Mouse (Mus musculus) gastrocnemius, postnatal 10 days (tissue): Measurements from ENCODE around the gene Eif5a. TPM values are rescaled to one million over a fixed set of nuclear protein-coding genes. Genes with fewer than 3 reads are reported as not detected.

Experiments
- DNase-seq: peaks from one replicate; pipeline ENCODE4 v3.0.0; 2021; ENCODE audit warnings: mixed read lengths
- total RNA-seq, 2 experiments: library from RNA; stranded (reverse); gene quantifications; 2 replicates each; pipeline ENCODE4 v1.2.3; 2021

Gene Eif5a
- total RNA-seq, 2 experiments from 2014 or later = 600 to 663 TPM

- DNase-seq = peak; percentile 8
Measured at GRCm38 (mm10) chr11:69902972-69903371, 18.8 kb downstream of the Eif5a start.

- no peak for DNase-seq
Measured at GRCm38 (mm10) chr11:69901993-69902392, 19.8 kb downstream of the Eif5a start.

- DNase-seq = peak; percentile 90
Measured at GRCm38 (mm10) chr11:69901406-69901846, 20.3 kb downstream of the Eif5a start.

DNA sequence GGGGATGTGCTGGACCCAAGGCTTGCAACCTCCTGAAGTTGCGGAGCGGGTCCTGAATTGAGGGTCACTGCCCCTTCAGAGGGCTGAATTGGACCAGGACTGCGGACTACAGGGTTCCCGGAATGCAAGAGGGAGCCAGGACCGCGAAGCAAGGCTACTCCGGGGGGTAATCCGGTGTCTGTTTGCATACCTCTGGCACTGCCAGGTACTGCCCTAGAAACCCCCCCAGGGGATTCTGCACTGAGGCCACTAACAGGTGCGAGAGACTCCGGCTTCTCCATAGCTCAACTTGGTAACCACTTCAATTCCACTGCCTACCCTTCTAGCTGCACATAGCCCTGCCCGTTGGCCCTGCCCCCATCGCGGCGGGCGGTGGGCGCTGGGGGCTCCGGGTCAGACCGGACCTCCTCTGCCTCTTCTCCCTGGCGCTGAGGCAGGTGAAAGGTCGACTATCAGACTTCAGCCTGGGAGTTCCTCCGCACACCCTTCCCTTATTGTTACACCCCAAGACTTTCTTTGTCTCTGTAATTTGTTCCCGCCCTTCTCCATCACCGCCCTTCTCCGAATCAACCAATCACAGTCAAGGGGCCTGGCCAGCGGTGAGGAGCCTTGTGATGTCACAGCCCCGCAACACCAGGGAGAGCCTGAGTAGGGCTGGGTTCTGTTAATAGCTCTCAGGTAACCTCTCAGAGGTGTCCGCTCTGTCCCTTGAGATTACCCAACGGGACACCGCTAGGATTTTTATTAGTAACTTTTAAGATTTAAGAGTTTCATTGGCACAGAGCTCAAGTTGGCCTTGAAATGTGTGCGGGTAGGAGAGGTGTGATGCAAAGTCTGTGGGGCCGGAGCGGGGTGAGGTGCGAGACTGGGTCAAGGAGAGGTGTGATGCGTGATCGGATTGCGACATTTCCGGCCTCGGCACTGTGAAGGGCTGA lies 21.0 kb downstream of the Eif5a start, which contains the start of the genes 2810408A11Rik and Neurl4:
2810408A11Rik (minus strand) TSS at position 517 of the 935 bp plus-strand sequence.
Neurl4 (plus strand) TSS at position 602 of the 935 bp plus-strand sequence.
- peak; percentile 74 for DNase-seq

GRCm38 (mm10) chr11:69899870-69900269 lies 21.9 kb downstream of the Eif5a start:
- no peak for DNase-seq

DNA sequence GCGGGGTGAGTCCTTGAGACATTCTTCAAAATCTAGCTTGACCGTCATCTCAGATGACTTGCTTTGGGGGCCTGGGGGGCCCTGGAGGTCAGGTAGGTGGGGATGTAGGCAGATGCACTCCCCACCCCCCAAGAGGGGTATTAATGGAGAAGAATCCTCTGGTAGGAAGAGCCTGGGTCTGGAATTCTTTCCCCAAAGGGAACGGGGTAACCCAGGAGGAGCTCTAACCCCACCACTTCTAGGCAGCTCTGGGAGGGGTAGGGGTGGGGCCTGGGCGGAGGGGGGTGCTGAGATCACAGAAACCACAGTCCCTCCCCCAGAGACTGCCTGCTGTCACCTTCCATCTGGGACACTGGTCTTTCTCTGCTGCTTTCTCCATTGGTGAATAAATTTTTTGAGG lies 26.5 kb downstream of the Eif5a start, which contains the start of gene Acap1:
Acap1 (minus strand) TSS at position 249 of the 400 bp plus-strand sequence.
- DNase-seq = no peak

DNA sequence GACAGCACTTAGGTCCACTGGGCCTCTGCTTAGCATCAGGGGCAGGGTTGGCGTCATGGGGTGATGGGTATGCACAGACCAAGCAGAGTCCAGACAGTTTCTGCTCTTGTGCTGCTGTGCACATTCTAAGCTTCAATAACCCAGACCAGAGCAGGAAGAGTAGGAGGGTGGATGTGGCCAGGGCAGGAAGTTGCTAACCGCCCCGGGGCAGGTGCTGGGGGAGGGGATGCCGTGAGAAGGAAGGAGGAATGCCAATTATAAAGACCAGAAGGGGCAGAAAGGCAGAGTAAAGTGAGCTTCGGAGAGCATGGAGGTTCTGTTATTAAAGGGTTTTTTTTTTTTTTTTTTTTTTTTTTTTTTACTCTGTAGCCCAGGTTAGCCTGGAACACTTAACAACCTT lies 27.1 kb downstream of the Eif5a start:
- no peak for DNase-seq

- no peak for DNase-seq
Measured at GRCm38 (mm10) chr11:69891482-69891881, 30.3 kb downstream of the Eif5a start.

DNA sequence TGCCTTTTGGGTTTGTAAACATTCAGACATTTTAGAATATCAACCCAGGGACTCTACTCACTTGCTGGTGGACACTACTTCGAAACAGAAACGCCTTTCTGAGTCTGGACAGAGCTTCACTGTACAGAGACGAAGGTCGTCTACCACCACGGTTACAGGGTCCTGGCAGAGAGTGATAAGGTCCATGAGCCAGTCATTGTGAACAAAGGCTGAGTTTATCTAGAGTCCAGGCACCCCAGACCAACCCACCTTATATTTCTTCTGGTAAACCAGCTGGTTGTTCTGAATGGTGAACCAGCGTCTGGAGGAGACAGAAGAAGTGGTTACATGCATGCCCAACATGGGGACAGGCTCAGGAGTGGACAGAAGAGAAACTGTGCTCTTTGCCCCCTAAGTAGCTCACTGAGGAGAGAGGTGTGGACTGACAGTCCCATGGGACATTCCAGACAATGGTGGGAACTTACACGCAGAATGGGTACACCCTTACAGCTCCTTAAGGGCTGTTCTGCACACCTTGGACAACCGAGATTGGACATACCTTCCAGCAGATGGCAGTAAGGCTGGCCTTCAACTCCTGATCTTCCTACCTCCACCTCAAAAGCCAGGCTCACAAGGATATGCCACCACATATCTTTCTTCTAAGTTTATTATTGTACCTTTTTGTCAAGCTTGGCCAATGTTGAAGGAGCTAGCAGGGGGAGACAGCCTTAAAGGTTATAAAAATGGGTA lies 34.7 kb downstream of the Eif5a start:
- DNase-seq = no peak

DNA sequence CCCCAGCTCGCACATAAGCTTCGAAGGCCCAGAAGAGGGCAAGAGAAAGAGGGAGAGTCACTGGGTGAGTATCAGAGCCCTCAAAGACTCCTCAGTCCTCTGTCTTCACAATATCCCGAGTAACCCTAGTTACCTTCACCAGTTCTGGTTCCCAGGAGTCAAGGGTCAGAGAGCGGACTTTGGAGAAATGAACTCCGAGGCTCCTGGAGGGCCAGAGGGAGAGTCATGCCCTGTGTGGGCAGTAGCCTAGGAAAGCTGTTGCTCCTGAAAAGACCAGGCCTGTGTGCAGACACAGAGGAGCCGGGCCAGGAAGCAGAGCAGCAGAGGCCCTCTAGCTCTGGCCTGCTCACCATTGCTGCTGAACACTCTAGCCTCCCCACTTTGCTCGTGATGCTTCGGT lies 37.1 kb downstream of the Eif5a start:
- no peak for DNase-seq

- no peak for DNase-seq
Measured at GRCm38 (mm10) chr11:69884240-69884639, 37.5 kb downstream of the Eif5a start.

DNA sequence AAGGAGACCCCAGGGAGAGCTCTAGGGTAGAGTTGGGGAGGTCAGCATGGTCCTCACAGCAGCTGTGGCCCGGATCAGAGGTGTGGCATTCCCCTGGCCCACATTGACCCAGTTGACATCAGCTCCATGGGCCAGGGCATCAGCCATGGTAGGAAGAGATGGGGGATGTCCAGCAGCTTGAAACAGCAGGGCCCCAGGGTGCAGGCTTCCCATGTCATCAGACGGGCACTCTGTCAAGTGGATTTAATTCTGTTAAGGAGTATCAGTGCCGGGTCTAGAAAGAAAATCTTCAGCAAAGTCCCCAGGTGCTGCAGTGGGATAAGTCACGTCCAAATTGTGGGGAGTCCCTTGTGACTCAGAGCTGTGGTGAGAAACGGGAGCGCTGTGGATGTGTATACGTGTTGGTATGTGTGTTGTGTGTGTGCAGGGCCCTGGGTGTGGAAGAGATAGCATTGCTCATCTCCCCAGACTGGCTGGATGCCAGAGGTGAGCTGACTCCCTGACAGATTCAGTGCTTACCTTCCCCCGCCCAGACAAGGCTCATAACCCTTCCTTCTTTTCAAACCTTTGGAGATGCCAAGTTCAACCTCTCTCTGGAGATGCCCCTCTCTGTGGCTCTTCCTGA lies 38.1 kb downstream of the Eif5a start:
- no peak for DNase-seq

- DNase-seq = no peak
Measured at GRCm38 (mm10) chr11:69883066-69883465, 38.7 kb downstream of the Eif5a start.

DNA sequence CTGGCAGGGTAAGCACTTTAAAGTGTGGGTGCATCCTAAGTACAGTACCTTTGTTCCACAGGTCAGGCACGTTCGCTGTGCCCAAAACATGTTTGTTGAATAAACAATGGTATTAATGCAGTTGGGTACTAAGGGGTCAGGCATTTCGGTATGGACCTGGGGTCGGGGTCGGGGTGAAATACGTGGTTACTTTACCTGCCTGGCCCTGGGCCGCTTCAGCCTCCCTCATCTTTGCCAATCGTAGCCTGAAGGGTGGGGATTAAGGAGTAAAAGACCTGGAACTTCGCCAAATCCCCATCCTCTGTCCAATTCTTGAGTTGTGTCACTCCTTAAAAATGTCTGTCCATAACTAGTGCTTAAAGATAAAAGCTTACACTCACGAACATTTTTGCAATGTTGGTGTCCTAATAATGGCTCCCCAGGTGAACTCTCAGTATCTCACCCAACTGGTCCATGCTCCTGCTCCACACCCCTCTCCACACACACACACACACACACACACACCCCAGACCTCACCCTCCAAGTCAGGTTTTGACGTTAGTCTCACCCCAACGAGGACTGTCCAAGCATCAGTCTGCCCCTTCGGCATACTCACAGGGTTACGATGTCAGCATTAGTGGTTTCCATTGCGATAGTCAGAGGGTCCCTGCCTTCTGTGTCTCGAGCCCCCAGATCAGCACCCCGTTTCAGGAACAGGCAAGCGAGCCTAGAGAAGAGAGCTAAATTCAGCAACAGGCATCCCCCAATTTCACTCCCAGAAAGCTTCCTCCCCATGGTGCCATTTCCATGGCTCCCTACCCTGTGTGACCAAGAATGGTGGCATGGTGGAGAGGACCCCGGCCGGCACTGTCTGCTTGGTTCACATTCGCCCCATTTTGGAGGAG lies 39.7 kb downstream of the Eif5a start:
- DNase-seq = no peak

DNA sequence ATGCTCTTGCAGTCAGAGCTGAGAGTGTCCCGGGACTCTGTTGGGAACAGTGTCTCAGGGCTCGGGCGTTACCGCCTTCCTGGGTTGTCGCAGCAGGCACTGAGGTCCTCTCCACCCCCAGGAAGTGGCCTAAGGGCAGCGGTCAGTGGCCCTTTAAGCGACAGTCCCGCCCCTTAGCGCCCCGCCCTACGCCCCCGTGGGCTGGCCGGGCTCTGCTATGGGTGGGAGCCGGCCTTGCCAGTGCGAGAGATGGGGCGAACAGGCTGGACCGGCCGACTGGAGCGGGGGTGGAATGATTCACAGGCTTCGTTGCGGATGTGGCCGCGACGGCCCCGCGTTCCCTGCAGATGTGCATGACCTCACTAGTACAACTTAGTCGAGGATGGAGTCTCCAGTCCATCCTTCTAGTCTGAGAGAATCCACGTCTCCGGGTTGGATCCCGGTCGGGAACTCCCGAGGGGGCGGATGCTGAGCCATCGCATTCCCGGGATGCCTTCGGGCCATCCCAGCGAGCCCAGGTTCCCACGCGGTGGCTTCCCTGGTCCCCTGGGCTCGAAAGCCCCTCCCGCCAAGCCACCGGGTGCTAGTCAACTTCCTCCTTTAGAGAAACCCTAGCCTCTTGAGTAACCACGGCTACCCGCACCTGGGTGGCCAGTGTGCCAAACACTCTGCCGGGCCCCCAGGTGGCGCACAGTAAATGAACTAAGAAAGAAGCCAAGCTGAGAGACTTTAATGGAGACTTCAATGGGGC lies 40.7 kb downstream of the Eif5a start, which contains the start of gene Kctd11:
Kctd11 (minus strand) TSS at position 554 of the 751 bp plus-strand sequence.
- peak; percentile 87 for DNase-seq

- DNase-seq = peak; percentile 61
Measured at GRCm38 (mm10) chr11:69880506-69880852, 41.3 kb downstream of the Eif5a start.

GRCm38 (mm10) chr11:69879711-69880110 lies 42.0 kb downstream of the Eif5a start:
- no peak for DNase-seq

DNA sequence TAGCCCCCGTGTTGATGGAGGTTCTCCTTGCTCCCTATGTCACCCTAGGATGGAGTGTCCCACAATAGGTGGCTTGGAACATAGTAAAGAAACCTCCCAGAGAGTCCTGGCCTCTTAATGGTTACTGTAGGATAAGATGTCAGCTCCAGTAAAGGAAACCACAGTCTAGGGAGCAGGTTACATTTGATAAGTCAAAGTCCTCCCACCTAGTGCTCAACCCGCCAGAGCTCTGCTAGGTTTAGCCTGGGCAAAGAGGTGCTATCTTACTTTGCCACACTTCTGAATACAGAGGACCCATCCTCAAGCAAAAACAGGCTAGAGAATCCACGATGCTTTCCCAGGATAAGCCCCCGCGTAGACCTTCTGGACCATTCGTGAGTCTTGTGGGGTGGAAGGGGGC lies 42.8 kb downstream of the Eif5a start:
- no peak for DNase-seq

DNA sequence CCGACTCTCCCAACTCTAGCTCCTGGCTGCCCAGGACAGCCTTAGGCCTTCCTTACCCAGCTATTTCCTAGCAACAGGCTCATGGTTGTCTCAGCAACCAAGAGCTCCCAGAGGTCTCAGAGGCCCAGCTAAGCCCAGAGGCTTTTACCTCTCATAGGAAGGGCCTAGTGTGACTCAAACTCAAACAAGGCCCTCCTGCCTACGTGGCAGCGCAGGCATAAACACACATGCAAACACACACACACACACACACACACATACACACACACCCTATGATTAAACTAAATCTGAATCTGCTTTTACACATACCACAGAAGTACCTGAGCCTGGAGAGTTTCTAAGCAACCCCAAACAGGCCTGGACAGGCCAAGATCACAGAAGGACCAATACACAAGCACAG lies 43.4 kb downstream of the Eif5a start:
- DNase-seq = no peak

- DNase-seq = no peak
Measured at GRCm38 (mm10) chr11:69877878-69878277, 43.9 kb downstream of the Eif5a start, which contains the start of gene Tmem95. Tmem95 (minus strand) TSS chr11:69878018.

GRCm38 (mm10) chr11:69876867-69877266 lies 44.9 kb downstream of the Eif5a start:
- DNase-seq = peak; percentile 88
